Mouse (Mus musculus) small intestine, adult 2 months (tissue): ENCODE data around the gene Gm3099. TPM values are rescaled to one million over a fixed set of nuclear protein-coding genes. Genes with fewer than 3 reads are reported as not detected.
"Not testable (repeated sequence)": the region's sequence is repeated elsewhere in the genome, so short reads cannot be mapped to it uniquely, and the experiment has no call there.

ENCODE experiments used
- H3K27ac ChIP-seq: fragments of 200-500 bp; 2 replicates; pipeline ENCODE4 v1.5.1; 2012; ENCODE audit warnings: low read depth, low read length, control low read depth, inconsistent platforms; ENCODE audit not compliant: insufficient read depth
- H3K27me3 ChIP-seq: fragments of 200-500 bp; 2 replicates; pipeline ENCODE4 v1.6.1; 2012; ENCODE audit warnings: mild to moderate bottlenecking, moderate library complexity, low read length, inconsistent platforms; ENCODE audit not compliant: control insufficient read depth, insufficient read depth
- H3K36me3 ChIP-seq: fragments of 200-500 bp; 2 replicates; pipeline ENCODE4 v1.6.1; 2012; ENCODE audit warnings: mild to moderate bottlenecking, low read length, control low read depth, inconsistent platforms; ENCODE audit not compliant: control insufficient read depth, insufficient read depth
- H3K4me1 ChIP-seq: fragments of 200-500 bp; 2 replicates; pipeline ENCODE4 v1.6.1; 2012; ENCODE audit warnings: low read length, inconsistent platforms, mixed read lengths; ENCODE audit not compliant: control insufficient read depth, insufficient read depth, insufficient read length
- H3K4me3 ChIP-seq: fragments of 200-500 bp; 2 replicates; pipeline ENCODE4 v1.5.1; 2012; ENCODE audit warnings: low read depth, mild to moderate bottlenecking, control low read depth, inconsistent platforms, low read length, moderate library complexity
- WGBS: fragments of 180-500 bp; shearing (Covaris S2); methylation state at CpG from one replicate; pipeline ENCODE4 v1.1.7; 2018; 5-methylcytosine and 5-hydroxymethylcytosine counted together
- polyA plus RNA-seq: library from polyadenylated mRNA; depleted of rRNA; stranded (reverse); fragments of >200 nt; gene quantifications from 2 replicates; pipeline ENCODE4 v1.2.3, GENCODE M21; 2012; rRNA removed

Gene Gm3099
- not detected in 2 replicates for polyA plus RNA-seq

GRCm38 (mm10) chr14:3998094-3998493, at the start of gene Gm3099:
Gene Gm3099 (plus strand): TSS chr14:3998394.
- not testable (repeated sequence) for H3K4me3 ChIP-seq, H3K4me1 ChIP-seq, H3K27me3 ChIP-seq, H3K27ac ChIP-seq, H3K36me3 ChIP-seq
- 74% methylated on average over 2 of the region's 3 CpGs for WGBS

GRCm38 (mm10) chr14:3963247-3963646, 34.9 kb upstream of the Gm3099 start, which contains the start of gene Gm3095:
Gene Gm3095 (plus strand): TSS chr14:3963547.
- H3K4me3 ChIP-seq, H3K4me1 ChIP-seq, H3K27me3 ChIP-seq, H3K36me3 ChIP-seq, H3K27ac ChIP-seq: not testable (repeated sequence)
- no CpG with 5 or more reads among the region's 2 CpGs for WGBS

GRCm38 (mm10) chr14:4023641-4024040, 25.4 kb downstream of the Gm3099 start, which contains the start of gene Gm5796:
Gene Gm5796 (plus strand): TSS chr14:4023941.
- H3K4me3 ChIP-seq, H3K27me3 ChIP-seq, H3K36me3 ChIP-seq, H3K27ac ChIP-seq, H3K4me1 ChIP-seq: not testable (repeated sequence)
- WGBS = 100% methylated on average over 1 of the region's 3 CpGs

Other genes with a start within 250 kb of the Gm3099 start
- gene Gm3002, start 188.3 kb upstream of the Gm3099 start, polyA plus RNA-seq = not detected in 2 replicates
- 0.06 TPM in 1 of 2 replicates, not detected in the other for gene Gm3033, start 152.1 kb upstream of the Gm3099 start, polyA plus RNA-seq
- gene Gm2916, start 114.2 kb upstream of the Gm3099 start, polyA plus RNA-seq = not detected in 2 replicates
- not detected in 2 replicates for gene Gm3029, start 66.6 kb upstream of the Gm3099 start, polyA plus RNA-seq
- gene Gm3095, start 34.8 kb upstream of the Gm3099 start, polyA plus RNA-seq = not detected in 2 replicates
- not detected in 2 replicates for gene Gm5796, start 25.5 kb downstream of the Gm3099 start, polyA plus RNA-seq
- gene Gm3115, start 85.7 kb downstream of the Gm3099 start, polyA plus RNA-seq = not detected in 2 replicates
- not detected in 2 replicates for gene Gm8108, start 112.1 kb downstream of the Gm3099 start, polyA plus RNA-seq
- not detected in 2 replicates for gene Gm3127, start 166.6 kb downstream of the Gm3099 start, polyA plus RNA-seq
- not detected in 2 replicates for gene Gm2974, start 184.2 kb downstream of the Gm3099 start, polyA plus RNA-seq